13 mouse cellular contexts compared by ENCODE assay signal in genomic region chr7:79210376-79211215, GRCm38 (mm10).
DNase-seq lines count a peak whose midpoint lies in the region; ATAC-seq and TF ChIP-seq lines count a peak whose summit lies in the region.
"Had no signal": no experiment of that assay in that cellular context is flagged by ENCODE, and none has a peak within 500 bp of the region (broad histone marks: within the 10 kb centered on the region; RNA-seq: fewer than 3 reads in every experiment).

No protein-coding gene starts in this region.

- H3K4me2 ChIP-seq in forebrain, embryonic 14.5 days (ENCODE audit: low read length) = no peak overlapping the region
- H3K4me2 ChIP-seq in forebrain, embryonic 12.5 days = no peak overlapping the region
- H3K4me2 ChIP-seq in kidney, embryonic 15.5 days = peak overlapping the region; percentile 21; the same call in 1 of the 2 replicates
- H3K4me2 ChIP-seq in limb, embryonic 11.5 days (ENCODE audit: low read depth, severe bottlenecking) = no peak overlapping the region
- H3K4me2 ChIP-seq: hindbrain, embryonic 13.5 days; midbrain, embryonic 15.5 days had no signal

- H3K4me3 ChIP-seq in forebrain, embryonic 14.5 days (ENCODE audit: low read depth, low read length) = no peak overlapping the region
- H3K4me3 ChIP-seq in forebrain, embryonic 12.5 days (replicated peaks) = no peak overlapping the region
- no peak overlapping the region for H3K4me3 ChIP-seq in kidney, embryonic 15.5 days (replicated peaks)
- no peak overlapping the region for H3K4me3 ChIP-seq in ES-Bruce4 (ENCODE audit: low read depth, low read length)
- no peak overlapping the region for H3K4me3 ChIP-seq in limb, embryonic 11.5 days (ENCODE audit: low read depth, low read length)
- H3K4me3 ChIP-seq: hindbrain, embryonic 13.5 days; midbrain, embryonic 15.5 days had no signal

- TF ChIP-seq EP300 in ES-Bruce4 (IDR thresholded peaks at IDR 0.05; ENCODE audit: insufficient read depth, low read depth, low read length) = no peak

- no peak overlapping the region for H3K9ac ChIP-seq in forebrain, embryonic 14.5 days (ENCODE audit: low read length)
- no peak overlapping the region for H3K9ac ChIP-seq in forebrain, embryonic 12.5 days
- H3K9ac ChIP-seq in kidney, embryonic 15.5 days = no peak overlapping the region
- H3K9ac ChIP-seq in ES-Bruce4 (ENCODE audit: low read depth, poor library complexity, severe bottlenecking) = peak overlapping the region; percentile 48
- no peak overlapping the region for H3K9ac ChIP-seq in limb, embryonic 11.5 days (ENCODE audit: low read length)
- H3K9ac ChIP-seq: hindbrain, embryonic 13.5 days; midbrain, embryonic 15.5 days had no signal

- H3K9me3 ChIP-seq in forebrain, embryonic 14.5 days (replicated peaks; ENCODE audit: control insufficient read depth, low read length) = no peaks in the 10 kb centered on the region
- H3K9me3 ChIP-seq in forebrain, embryonic 12.5 days = no peaks in the 10 kb centered on the region
- H3K9me3 ChIP-seq in kidney, embryonic 15.5 days (replicated peaks) = no peaks in the 10 kb centered on the region
- H3K9me3 ChIP-seq in ES-Bruce4 (replicated peaks; ENCODE audit: control insufficient read depth, insufficient read depth, low read length, poor library complexity, severe bottlenecking) = peaks cover 5% of the 10 kb centered on the region
- no peaks in the 10 kb centered on the region for H3K9me3 ChIP-seq in limb, embryonic 11.5 days (ENCODE audit: control insufficient read depth, low read length)
- H3K9me3 ChIP-seq: hindbrain, embryonic 13.5 days; midbrain, embryonic 15.5 days had no signal

- no peaks in the 10 kb centered on the region for H3K36me3 ChIP-seq in forebrain, embryonic 14.5 days (ENCODE audit: control insufficient read depth, insufficient read depth, low read length)
- no peaks in the 10 kb centered on the region for H3K36me3 ChIP-seq in forebrain, embryonic 12.5 days (replicated peaks)
- H3K36me3 ChIP-seq in kidney, embryonic 15.5 days = no peaks in the 10 kb centered on the region
- H3K36me3 ChIP-seq in ES-Bruce4 (ENCODE audit: control insufficient read depth, insufficient read depth, low read length, poor library complexity, severe bottlenecking) = no peaks in the 10 kb centered on the region
- no peaks in the 10 kb centered on the region for H3K36me3 ChIP-seq in limb, embryonic 11.5 days (ENCODE audit: control insufficient read depth, insufficient read depth, low read length)
- H3K36me3 ChIP-seq: hindbrain, embryonic 13.5 days; midbrain, embryonic 15.5 days had no signal

- H3K4me1 ChIP-seq in forebrain, embryonic 14.5 days (ENCODE audit: control insufficient read depth, insufficient read depth, low read length) = peaks cover 6% of the 10 kb centered on the region; the same call in 1 of the 2 replicates
- peaks cover 9% of the 10 kb centered on the region for H3K4me1 ChIP-seq in forebrain, embryonic 12.5 days
- H3K4me1 ChIP-seq in kidney, embryonic 15.5 days = peaks cover 24% of the 10 kb centered on the region
- H3K4me1 ChIP-seq in ES-Bruce4 (ENCODE audit: control insufficient read depth, insufficient read depth, low read length) = peaks cover 11% of the 10 kb centered on the region
- 0 out of 2 replicates have a peak, but pooled peaks cover 5% of the 10 kb centered on the region for H3K4me1 ChIP-seq in limb, embryonic 11.5 days (ENCODE audit: control insufficient read depth, insufficient read depth, low read length)

- TF ChIP-seq CTCF in ES-Bruce4 (IDR thresholded peaks at IDR 0.05; ENCODE audit: low read depth, low read length) = no peak

- H3K27ac ChIP-seq in forebrain, embryonic 14.5 days (ENCODE audit: low read depth, low read length) = no peak overlapping the region
- H3K27ac ChIP-seq in forebrain, embryonic 12.5 days = no peak overlapping the region
- no peak overlapping the region for H3K27ac ChIP-seq in kidney, embryonic 15.5 days
- H3K27ac ChIP-seq in ES-Bruce4 (ENCODE audit: insufficient read depth, low read length) = peak overlapping the region; percentile 97
- no peak overlapping the region for H3K27ac ChIP-seq in limb, embryonic 11.5 days (replicated peaks; ENCODE audit: low read depth, low read length)
- H3K27ac ChIP-seq: hindbrain, embryonic 13.5 days; midbrain, embryonic 15.5 days had no signal

- WGBS in forebrain, embryonic 14.5 days = 91% methylated on average over 2 of the region's 2 CpGs
- WGBS in forebrain, embryonic 12.5 days = 95% methylated on average over 2 of the region's 2 CpGs
- 88% methylated on average over 2 of the region's 2 CpGs for WGBS in kidney, embryonic 15.5 days
- 82% methylated on average over 2 of the region's 2 CpGs for WGBS in limb, embryonic 11.5 days

- H3K27me3 ChIP-seq in forebrain, embryonic 14.5 days (replicated peaks; ENCODE audit: control insufficient read depth, insufficient read depth, low read length) = no peaks in the 10 kb centered on the region
- H3K27me3 ChIP-seq in forebrain, embryonic 12.5 days = no peaks in the 10 kb centered on the region
- no peaks in the 10 kb centered on the region for H3K27me3 ChIP-seq in kidney, embryonic 15.5 days
- no peaks in the 10 kb centered on the region for H3K27me3 ChIP-seq in ES-Bruce4 (ENCODE audit: control insufficient read depth, insufficient read depth, low read length, poor library complexity, severe bottlenecking)
- no peaks in the 10 kb centered on the region for H3K27me3 ChIP-seq in limb, embryonic 11.5 days (ENCODE audit: control insufficient read depth, insufficient read depth, low read length)
- H3K27me3 ChIP-seq: hindbrain, embryonic 13.5 days; midbrain, embryonic 15.5 days had no signal

- peak; percentile 66 for ATAC-seq in forebrain, embryonic 14.5 days
- no peak for ATAC-seq in forebrain, embryonic 12.5 days (ENCODE audit: low FRiP score)
- no peak for ATAC-seq in kidney, embryonic 15.5 days (replicated peaks; ENCODE audit: low FRiP score)
- no peak for ATAC-seq in limb, embryonic 11.5 days (ENCODE audit: insufficient number of reproducible peaks, low FRiP score, low TSS enrichment, low read depth)
- ATAC-seq: midbrain, embryonic 15.5 days had no signal

- DNase-seq in forebrain, embryonic 14.5 days (ENCODE audit: low spot score) = peak; percentile 78
- DNase-seq in kidney, postnatal 25 days = no peak
- peak; percentile 20 for DNase-seq in limb, embryonic 11.5 days (ENCODE audit: low spot score)
- DNase-seq in ovary, postnatal 10 days (ENCODE audit: low spot score) = no peak
- no peak for DNase-seq in adrenal gland, adult 2 months
- DNase-seq: adrenal gland, postnatal 25 days; cerebellum, adult 11-12 months; lung, adult 2 months had no signal

- TF ChIP-seq POLR2A in ES-Bruce4 (IDR thresholded peaks at IDR 0.05; ENCODE audit: insufficient read depth, low read length) = no peak

Comparison
In these comparisons a context has a peak if more than half of its experiments do, and no peak if none do; other contexts are left out.
1. DNase-seq: peak in forebrain, embryonic 14.5 days (single experiment) and limb, embryonic 11.5 days (single experiment); none in kidney, postnatal 25 days (0 of 2), ovary, postnatal 10 days (single experiment) and adrenal gland, adult 2 months (single experiment).